ENCODE assay signal across 31 mouse cellular contexts in genomic region chr9:96523148-96523547, GRCm38 (mm10). TPM values are rescaled to one million over a fixed set of nuclear protein-coding genes. Genes with fewer than 3 reads are reported as not detected.
DNase-seq lines count a peak whose midpoint lies in the region; ATAC-seq and TF ChIP-seq lines count a peak whose summit lies in the region.
"Had no signal": no experiment of that assay in that cellular context is flagged by ENCODE, and none has a peak within 500 bp of the region (broad histone marks: within the 10 kb centered on the region; RNA-seq: fewer than 3 reads in every experiment).

No protein-coding gene starts in this region.

- TF ChIP-seq RAD21 in MEL (IDR thresholded peaks at IDR 0.05; ENCODE audit: low read depth, low read length) = peak; percentile 57

- H3K4me3 ChIP-seq in intestine, postnatal 0 days (ENCODE audit: low read depth, low read length) = no peak overlapping the region
- no peak overlapping the region for H3K4me3 ChIP-seq in intestine, embryonic 15.5 days (replicated peaks)
- no peak overlapping the region for H3K4me3 ChIP-seq in lung, embryonic 14.5 days (ENCODE audit: low read depth, low read length)
- H3K4me3 ChIP-seq in MEL (ENCODE audit: control insufficient read depth in 1 of 2, insufficient read depth in 1 of 2, low read depth in 2 of 2, low read length in 2 of 2) = no peak overlapping the region
- H3K4me3 ChIP-seq: embryonic facial prominence, embryonic 12.5 days; gastrocnemius, adult 2 months; hindbrain, embryonic 15.5 days; lung, embryonic 15.5 days; midbrain, embryonic 10.5 days; stomach, embryonic 15.5 days had no signal

- no peak overlapping the region for H3K9ac ChIP-seq in intestine, postnatal 0 days (ENCODE audit: low read depth, low read length)
- H3K9ac ChIP-seq in intestine, embryonic 15.5 days = no peak overlapping the region
- no peak overlapping the region for H3K9ac ChIP-seq in lung, embryonic 14.5 days
- H3K9ac ChIP-seq in MEL (ENCODE audit: control insufficient read depth, low read depth, low read length, poor library complexity, severe bottlenecking) = no peak overlapping the region
- H3K9ac ChIP-seq: embryonic facial prominence, embryonic 12.5 days; hindbrain, embryonic 15.5 days; lung, embryonic 15.5 days; stomach, embryonic 15.5 days had no signal

- 86% methylated on average over 5 of the region's 5 CpGs for WGBS in intestine, postnatal 0 days
- 87% methylated on average over 5 of the region's 5 CpGs for WGBS in intestine, embryonic 15.5 days
- 84% methylated on average over 5 of the region's 5 CpGs for WGBS in lung, embryonic 14.5 days

- DNase-seq in lung, embryonic 14.5 days = no peak
- DNase-seq in lung, postnatal 25 days (ENCODE audit: low spot score) = no peak
- DNase-seq in MEL (ENCODE audit: low read depth, low spot score) = peak; percentile 50
- no peak for DNase-seq in gastrocnemius, postnatal 36 days
- DNase-seq: adrenal gland, adult 8-10 months; B cell, adult 2 months; cerebellum, adult 11-12 months; cerebellum, postnatal 25 days; gastrocnemius, adult 2 months; kidney, postnatal 4 days; thymus, adult 2 months; thymus, postnatal 4 days had no signal

- H3K27me3 ChIP-seq in intestine, postnatal 0 days (replicated peaks; ENCODE audit: control insufficient read depth, insufficient read depth, low read length) = no peaks in the 10 kb centered on the region
- H3K27me3 ChIP-seq in intestine, embryonic 15.5 days (replicated peaks) = no peaks in the 10 kb centered on the region
- H3K27me3 ChIP-seq in lung, embryonic 14.5 days (ENCODE audit: insufficient read depth, low read length) = no peaks in the 10 kb centered on the region
- H3K27me3 ChIP-seq in MEL (ENCODE audit: control insufficient read depth in 1 of 2, insufficient read depth in 2 of 2, low read length in 2 of 2) = no peaks in the 10 kb centered on the region
- H3K27me3 ChIP-seq: embryonic facial prominence, embryonic 12.5 days; hindbrain, embryonic 15.5 days; lung, embryonic 15.5 days; stomach, embryonic 15.5 days had no signal

- no peaks in the 10 kb centered on the region for H3K4me1 ChIP-seq in intestine, postnatal 0 days (replicated peaks; ENCODE audit: control insufficient read depth, insufficient read depth, low read length)
- no peaks in the 10 kb centered on the region for H3K4me1 ChIP-seq in intestine, embryonic 15.5 days (replicated peaks)
- H3K4me1 ChIP-seq in lung, embryonic 14.5 days (ENCODE audit: insufficient read depth) = no peaks in the 10 kb centered on the region
- H3K4me1 ChIP-seq in MEL (ENCODE audit: control insufficient read depth in 1 of 2, insufficient read depth in 2 of 2, low read length in 2 of 2) = peaks cover 0 to 9% of the 10 kb centered on the region in 2 experiments; a peak in 2 of 4 replicates
- H3K4me1 ChIP-seq: lung, embryonic 15.5 days; stomach, embryonic 15.5 days had no signal

- H3K27ac ChIP-seq in intestine, postnatal 0 days (ENCODE audit: low read depth, low read length) = no peak overlapping the region
- no peak overlapping the region for H3K27ac ChIP-seq in intestine, embryonic 15.5 days
- H3K27ac ChIP-seq in lung, embryonic 14.5 days (ENCODE audit: low read depth) = no peak overlapping the region
- no peak overlapping the region for H3K27ac ChIP-seq in MEL (ENCODE audit: control insufficient read depth, low read depth, low read length)
- H3K27ac ChIP-seq: embryonic facial prominence, embryonic 12.5 days; gastrocnemius, adult 2 months; hindbrain, embryonic 15.5 days; lung, embryonic 15.5 days; midbrain, embryonic 10.5 days; stomach, embryonic 15.5 days had no signal

- no peak for ATAC-seq in intestine, postnatal 0 days
- no peak for ATAC-seq in intestine, embryonic 15.5 days
- ATAC-seq in lung, embryonic 14.5 days (ENCODE audit: insufficient read depth) = no peak
- no peak for ATAC-seq in monocyte, adult 5-6 weeks (replicated peaks; ENCODE audit: insufficient number of reproducible peaks, low FRiP score, low TSS enrichment, poor library complexity, severe bottlenecking)
- ATAC-seq: activated CD4-positive, CD25-positive, alpha-beta regulatory T cell, adult 4 months; midbrain, embryonic 16.5 days had no signal

- H3K36me3 ChIP-seq in intestine, postnatal 0 days (ENCODE audit: control insufficient read depth, insufficient read depth) = no peaks in the 10 kb centered on the region
- H3K36me3 ChIP-seq in intestine, embryonic 15.5 days = no peaks in the 10 kb centered on the region
- H3K36me3 ChIP-seq in lung, embryonic 14.5 days (ENCODE audit: insufficient read depth) = no peaks in the 10 kb centered on the region
- no peaks in the 10 kb centered on the region; a peak in 1 of 4 replicates for H3K36me3 ChIP-seq in MEL (ENCODE audit: control insufficient read depth in 1 of 2, insufficient read depth in 2 of 2, low read length in 2 of 2)
- H3K36me3 ChIP-seq: embryonic facial prominence, embryonic 12.5 days; hindbrain, embryonic 15.5 days; lung, embryonic 15.5 days; midbrain, embryonic 10.5 days; stomach, embryonic 15.5 days had no signal

- no peaks in the 10 kb centered on the region for H3K79me2 ChIP-seq in MEL (ENCODE audit: control insufficient read depth, insufficient read depth, low read length, poor library complexity)

- H3K9me3 ChIP-seq in intestine, postnatal 0 days (ENCODE audit: control insufficient read depth) = no peaks in the 10 kb centered on the region
- no peaks in the 10 kb centered on the region for H3K9me3 ChIP-seq in intestine, embryonic 15.5 days
- no peaks in the 10 kb centered on the region for H3K9me3 ChIP-seq in lung, embryonic 14.5 days (ENCODE audit: low read depth, low read length)
- no peaks in the 10 kb centered on the region for H3K9me3 ChIP-seq in MEL (replicated peaks; ENCODE audit: insufficient read depth, low read length)
- H3K9me3 ChIP-seq: embryonic facial prominence, embryonic 12.5 days; hindbrain, embryonic 15.5 days; lung, embryonic 15.5 days; midbrain, embryonic 10.5 days; stomach, embryonic 15.5 days had no signal

- TF ChIP-seq EP300 in MEL (IDR thresholded peaks at IDR 0.05; ENCODE audit: low read depth in 1 of 2, low read length in 2 of 2) = no peak

- H3K4me2 ChIP-seq in intestine, postnatal 0 days (replicated peaks; ENCODE audit: low read depth) = no peak overlapping the region
- H3K4me2 ChIP-seq in intestine, embryonic 15.5 days (replicated peaks) = no peak overlapping the region
- no peak overlapping the region for H3K4me2 ChIP-seq in lung, embryonic 14.5 days
- H3K4me2 ChIP-seq: embryonic facial prominence, embryonic 12.5 days; heart, embryonic 11.5 days; hindbrain, embryonic 15.5 days; liver, embryonic 11.5 days; lung, embryonic 15.5 days; stomach, embryonic 15.5 days had no signal

- peak; percentile 25; the same call in 1 of the 2 replicates for TF ChIP-seq CTCF in intestine, postnatal 0 days (IDR thresholded peaks at IDR 0.05; ENCODE audit: low read depth)
- TF ChIP-seq CTCF in lung, embryonic 14.5 days (IDR thresholded peaks at IDR 0.05; ENCODE audit: low read depth) = 0 out of 2 replicates have a peak, but pooled peaks have one; percentile 8
- TF ChIP-seq CTCF in MEL (IDR thresholded peaks at IDR 0.05 in 2 of 3, conservative IDR thresholded peaks at IDR 0.05 in 1 of 3; ENCODE audit: control insufficient read depth in 1 of 3, insufficient read depth in 1 of 3, low read depth in 2 of 3, low read length in 3 of 3, poor library complexity in 1 of 3, severe bottlenecking in 1 of 3) = peak; percentile 43 to 53 (median 46)

- intact Hi-C loops in gastrocnemius, postnatal 36 days (cut with DNase I) = no loop called here

- no peak for TF ChIP-seq POLR2A in MEL (IDR thresholded peaks at IDR 0.05; ENCODE audit: control insufficient read depth in 1 of 2, insufficient read depth in 1 of 2, low read depth in 1 of 2, low read length in 2 of 2, poor library complexity in 1 of 2)

TF ChIP-seq in MEL, 35 proteins besides CTCF, POLR2A, EP300 and RAD21:
- TF ChIP-seq SMC3 (IDR thresholded peaks at IDR 0.05; ENCODE audit: low read depth, low read length) = peak; percentile 47
- no peak for TF ChIP-seq UBTF (IDR thresholded peaks at IDR 0.05; ENCODE audit: borderline replicate concordance, insufficient read depth, low read depth, low read length)
- no peak for TF ChIP-seq ETS1 (IDR thresholded peaks at IDR 0.05; ENCODE audit: low read depth, low read length)
- no peak for TF ChIP-seq HCFC1 (IDR thresholded peaks at IDR 0.05; ENCODE audit: low read depth, low read length)
- no peak for TF ChIP-seq MEF2A (IDR thresholded peaks at IDR 0.05; ENCODE audit: extremely low read depth, insufficient replicate concordance, low read depth, low read length, poor library complexity, severe bottlenecking)
- peak; percentile 33 for TF ChIP-seq ZC3H11A (IDR thresholded peaks at IDR 0.05; ENCODE audit: low read depth, low read length)

RNA-seq across cellular contexts. Expression of gene Gm28729, which starts 1.9 kb away (rescaled TPM):
- not detected in 2 replicates for polyA plus RNA-seq in intestine, postnatal 0 days (2015; fragmentation: Nextera tagmentation; extraction: Ambion mirVana)
- polyA plus RNA-seq in intestine, embryonic 15.5 days (2015; fragmentation: Nextera tagmentation; extraction: Ambion mirVana) = not detected in 2 replicates
- not detected in 2 replicates for polyA plus RNA-seq in lung, embryonic 14.5 days (2014; fragmentation: Nextera tagmentation; extraction: Ambion mirVana)
- total RNA-seq in MEL (2012; rRNA removed) = not detected in 2 replicates
- polyA plus RNA-seq in MEL (2012; ENCODE audit: insufficient read depth in 1 of 2, insufficient read length in 2 of 2, low read depth in 1 of 2, low replicate concordance in 2 of 2, missing spikeins in 1 of 2) = not detected
- not detected in 3 replicates for total RNA-seq in monocyte, adult 5-6 weeks (2017)
- under 1 TPM in 1 of 2 experiments, not detected in 1; 0.26 TPM for total RNA-seq in gastrocnemius, postnatal 36 days (2021)
- total RNA-seq: gastrocnemius, adult 2 months; hematopoietic stem cell, adult 5-6 weeks had no signal
- polyA plus RNA-seq: activated CD4-positive, CD25-positive, alpha-beta regulatory T cell, adult 4 months; embryonic facial prominence, embryonic 12.5 days; forebrain, embryonic 11.5 days; heart, embryonic 11.5 days; heart, postnatal 0 days; intestine, embryonic 14.5 days; kidney, embryonic 14.5 days; limb, embryonic 11.5 days; liver, embryonic 11.5 days; midbrain, embryonic 10.5 days; neural tube, embryonic 14.5 days; stomach, embryonic 15.5 days had no signal

RNA-seq across cellular contexts. Expression of gene Rnf7, which starts 44.7 kb away (rescaled TPM):
- 141 and 143 TPM in 2 replicates for polyA plus RNA-seq in intestine, postnatal 0 days (2015; fragmentation: Nextera tagmentation; extraction: Ambion mirVana)
- 169 and 183 TPM in 2 replicates for polyA plus RNA-seq in intestine, embryonic 15.5 days (2015; fragmentation: Nextera tagmentation; extraction: Ambion mirVana)
- polyA plus RNA-seq in lung, embryonic 14.5 days (2014; fragmentation: Nextera tagmentation; extraction: Ambion mirVana) = 242 and 260 TPM in 2 replicates
- 138 and 157 TPM in 2 replicates for total RNA-seq in MEL (2012; rRNA removed)
- polyA plus RNA-seq in MEL (2012; ENCODE audit: insufficient read depth in 1 of 2, insufficient read length in 2 of 2, low read depth in 1 of 2, low replicate concordance in 2 of 2, missing spikeins in 1 of 2) = 100 to 1,000 TPM in 1 of 2 experiments, not detected in 1; 105 TPM
- 49.1 to 62.7 TPM (median 62.4 TPM) in 3 replicates for total RNA-seq in monocyte, adult 5-6 weeks (2017)
- 10 to 100 TPM; 63.7 to 73.1 TPM for total RNA-seq in gastrocnemius, postnatal 36 days (2021)
